Mouse (Mus musculus): Measurements from ENCODE around the gene Casp6.

DNA sequence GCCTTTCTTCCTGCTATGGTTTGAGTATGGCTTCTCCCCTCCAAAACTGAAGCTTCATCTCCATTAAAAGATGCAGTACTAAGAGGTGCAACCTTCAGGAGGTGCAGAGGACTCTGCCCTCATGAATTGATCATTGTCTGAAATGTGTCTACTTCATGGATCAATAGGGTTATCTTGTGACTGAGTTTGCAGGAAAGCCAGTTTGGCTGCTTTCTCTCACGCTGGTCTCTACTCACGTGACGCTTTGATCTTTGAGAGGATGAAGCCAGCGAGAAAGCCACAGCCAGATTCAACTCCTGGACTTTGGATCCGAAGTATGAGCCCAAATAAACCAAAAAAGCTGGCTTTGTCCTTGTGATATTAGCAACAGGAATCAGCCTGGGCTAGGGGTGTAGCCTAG, 14.8 kb upstream of the Casp6 start:
- TF ChIP-seq CHD2 (IDR thresholded peaks at IDR 0.05; ENCODE audit: low read depth, low read length) (no peak), HCFC1 (IDR thresholded peaks at IDR 0.05; ENCODE audit: borderline replicate concordance, insufficient read depth, low read length) (no peak), ZC3H11A (IDR thresholded peaks at IDR 0.05; ENCODE audit: borderline replicate concordance, low read depth, low read length) (no peak), MAFK (IDR thresholded peaks at IDR 0.05; ENCODE audit: insufficient read depth, low read depth, low read length) (no peak), ZNF384 (IDR thresholded peaks at IDR 0.05; ENCODE audit: low read depth, low read length) (no peak)
